Mouse (Mus musculus) midbrain, embryonic 11.5 days (tissue): ENCODE measurements around the gene Ankrd36. TPM values are rescaled to one million over a fixed set of nuclear protein-coding genes. Genes with fewer than 3 reads are reported as not detected.
A peak's percentile ranks its signal among the peaks of the same experiment; 100 is the strongest.

ENCODE experiments used
- ATAC-seq: fragments of 200-750 bp; cut with Nextera tagmentation; 2 replicates; pipeline ENCODE4 v1.8.0; 2017; ENCODE audit warnings: moderate TSS enrichment, moderate library complexity; ENCODE audit not compliant: low FRiP score
- DNase-seq: peaks from one replicate; pipeline ENCODE4 v3.0.0; 2015; ENCODE audit warnings: low spot score; ENCODE audit errors: missing footprints
- H3K27ac ChIP-seq: fragments of 300-500 bp; sonication (generic); 2 replicates; pipeline ENCODE4 v1.5.1; 2014; ENCODE audit warnings: low read depth, low read length
- H3K27me3 ChIP-seq: fragments of 300-500 bp; sonication (generic); 2 replicates; pipeline ENCODE4 v1.6.1; 2014; ENCODE audit warnings: mild to moderate bottlenecking, low read length, moderate library complexity, mixed read lengths; ENCODE audit not compliant: control insufficient read depth, insufficient read depth
- H3K36me3 ChIP-seq: fragments of 300-500 bp; sonication (generic); 2 replicates; pipeline ENCODE4 v1.6.1; 2014; ENCODE audit warnings: mild to moderate bottlenecking, low read length, moderate library complexity, mixed read lengths; ENCODE audit not compliant: control insufficient read depth, insufficient read depth
- H3K4me1 ChIP-seq: fragments of 300-500 bp; sonication (generic); 2 replicates; pipeline ENCODE4 v1.6.1; 2014; ENCODE audit warnings: low read length; ENCODE audit not compliant: control insufficient read depth, insufficient read depth
- H3K4me2 ChIP-seq: fragments of 300-500 bp; sonication (generic); 2 replicates; pipeline ENCODE4 v1.6.1; 2014; ENCODE audit warnings: mild to moderate bottlenecking, moderate library complexity
- H3K4me3 ChIP-seq: fragments of 300-500 bp; sonication (generic); 2 replicates; pipeline ENCODE4 v1.5.1; 2014; ENCODE audit warnings: low read depth, low read length
- H3K9ac ChIP-seq: fragments of 300-500 bp; sonication (generic); 2 replicates; pipeline ENCODE4 v1.6.1; 2014; ENCODE audit warnings: low read length
- H3K9me3 ChIP-seq: fragments of 300-500 bp; sonication (generic); 2 replicates; pipeline ENCODE4 v1.6.1; 2016; ENCODE audit warnings: low read length; ENCODE audit not compliant: control insufficient read depth
- WGBS: fragments of 180-500 bp; shearing (Covaris S2); extraction: QIAGEN DNeasy Blood & Tissue Kit; methylation state at CpG from one replicate; pipeline ENCODE4 v1.1.7; 2014; 5-methylcytosine and 5-hydroxymethylcytosine counted together
- polyA plus RNA-seq: library from polyadenylated mRNA; unstranded; fragments of >200 nt; fragmentation: Nextera tagmentation; extraction: Ambion mirVana; gene quantifications from 2 replicates; pipeline ENCODE4 v1.2.1, GENCODE M21; 2014

Ankrd36 gene
- polyA plus RNA-seq: not detected in 2 replicates

DNA sequence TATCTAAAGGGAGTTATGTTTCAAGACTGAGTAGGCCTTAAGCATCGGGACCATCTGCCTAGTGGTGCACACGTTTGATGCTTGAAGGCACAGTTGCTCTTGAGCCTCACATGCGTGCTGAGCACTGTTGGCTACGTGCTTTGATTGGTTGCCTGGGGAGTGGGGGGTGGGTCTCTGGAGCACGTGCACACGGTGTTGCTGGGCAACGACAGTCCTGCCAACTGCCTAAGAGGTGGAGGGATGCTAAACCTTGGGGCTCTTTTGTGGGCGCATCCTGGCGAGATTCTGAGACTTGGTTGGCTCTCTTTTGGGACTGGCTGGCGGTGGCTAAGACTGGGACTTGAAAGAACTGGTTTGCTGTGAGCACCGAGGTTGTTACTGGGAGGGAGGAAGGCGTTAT lies at the start of gene Ankrd36:
Gene Ankrd36 (plus strand): TSS at position 211 of the 400 bp plus-strand sequence.
- Histone ChIP-seq H3K27me3 (no peaks in the 10 kb centered on the region), H3K9ac (no peak within 1 kb of the TSS), H3K36me3 (no peaks in the 10 kb centered on the region), H3K27ac (no peak within 1 kb of the TSS), H3K4me3 (no peak within 1 kb of the TSS), H3K4me1 (no peaks in the 10 kb centered on the region), H3K4me2 (no peak within 1 kb of the TSS), H3K9me3 (no peaks in the 10 kb centered on the region)
- DNase-seq (no peak), ATAC-seq (no peak)
- WGBS: 82% methylated on average over 12 of the region's 12 CpGs

DNA sequence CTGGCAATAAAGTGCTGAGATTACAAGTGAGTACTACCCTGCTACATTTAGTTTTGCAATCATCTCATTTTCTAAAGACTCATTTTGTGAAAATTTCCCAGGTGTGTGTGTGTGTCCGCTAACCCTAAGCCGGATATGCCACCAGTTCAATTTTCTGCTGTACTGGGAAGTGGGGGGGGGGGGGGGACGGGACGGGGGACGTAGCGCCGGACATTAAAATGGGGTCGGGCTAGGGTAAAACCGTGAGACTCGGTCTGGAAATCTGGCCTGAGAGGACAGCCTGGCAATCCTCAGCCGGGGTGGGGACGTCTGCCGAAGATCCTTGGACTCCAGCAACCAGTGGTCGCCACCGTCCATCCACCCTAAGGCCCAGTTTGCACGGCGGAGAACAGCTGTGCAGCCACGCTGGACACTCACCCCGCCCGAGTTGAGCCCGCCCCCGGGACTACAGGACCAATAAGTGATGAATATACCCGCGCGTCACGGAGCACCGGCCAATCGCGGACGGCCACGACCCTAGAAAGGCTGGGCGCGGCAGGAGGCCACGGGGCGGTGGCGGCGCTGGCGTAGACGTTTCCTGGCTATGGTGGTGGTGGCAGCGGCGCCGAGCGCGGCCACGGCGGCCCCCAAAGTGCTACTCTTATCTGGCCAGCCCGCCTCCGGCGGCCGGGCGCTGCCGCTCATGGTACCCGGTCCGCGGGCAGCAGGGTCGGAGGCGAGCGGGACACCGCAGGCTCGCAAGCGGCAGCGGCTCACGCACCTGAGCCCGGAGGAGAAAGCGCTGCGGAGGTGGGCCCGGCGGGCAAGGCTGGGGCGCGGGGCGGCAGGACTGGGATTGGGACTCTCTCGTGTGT lies 48.8 kb upstream of the Ankrd36 start, which contains the start of gene Xbp1:
Gene Xbp1 (plus strand): TSS at position 248 of the 854 bp plus-strand sequence.
- Histone ChIP-seq H3K27ac (peak within 1 kb of the TSS; percentile 65), H3K9ac (peak within 1 kb of the TSS; percentile 94), H3K4me1 (peaks cover 7% of the 10 kb centered on the region; the same call in 1 of the 2 replicates), H3K27me3 (no peaks in the 10 kb centered on the region), H3K4me3 (peak within 1 kb of the TSS; percentile 86), H3K4me2 (peak within 1 kb of the TSS; percentile 75), H3K36me3 (peaks cover 10% of the 10 kb centered on the region; the same call in 1 of the 2 replicates), H3K9me3 (no peaks in the 10 kb centered on the region)
- peak; percentile 99 for DNase-seq
- WGBS: under 1% methylated on average over 72 of the region's 72 CpGs
- ATAC-seq: peak; percentile 98

DNA sequence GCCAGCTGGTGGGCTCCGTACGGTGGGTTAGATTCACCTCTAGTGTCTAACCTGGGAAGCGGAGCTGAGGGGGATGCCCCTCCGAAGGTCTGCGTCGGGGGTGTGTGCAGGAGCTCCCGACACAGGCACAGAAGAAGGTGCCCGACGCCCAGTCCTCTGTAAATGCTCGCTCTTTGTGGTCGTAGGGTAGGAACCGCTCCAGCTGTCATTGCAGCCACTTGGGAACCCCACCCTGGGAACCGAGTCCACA lies 48.3 kb upstream of the Ankrd36 start:
- Histone ChIP-seq H3K9me3 (no peaks in the 10 kb centered on the region), H3K4me2 (peak overlapping the region; percentile 75), H3K27ac (peak overlapping the region; percentile 65), H3K36me3 (peaks cover 10% of the 10 kb centered on the region; the same call in 1 of the 2 replicates), H3K9ac (peak overlapping the region; percentile 94), H3K4me1 (peaks cover 7% of the 10 kb centered on the region; the same call in 1 of the 2 replicates), H3K4me3 (peak overlapping the region; percentile 86), H3K27me3 (no peaks in the 10 kb centered on the region)
- 0% methylated on average over 13 of the region's 13 CpGs for WGBS
- no peak for ATAC-seq
- no peak for DNase-seq

DNA sequence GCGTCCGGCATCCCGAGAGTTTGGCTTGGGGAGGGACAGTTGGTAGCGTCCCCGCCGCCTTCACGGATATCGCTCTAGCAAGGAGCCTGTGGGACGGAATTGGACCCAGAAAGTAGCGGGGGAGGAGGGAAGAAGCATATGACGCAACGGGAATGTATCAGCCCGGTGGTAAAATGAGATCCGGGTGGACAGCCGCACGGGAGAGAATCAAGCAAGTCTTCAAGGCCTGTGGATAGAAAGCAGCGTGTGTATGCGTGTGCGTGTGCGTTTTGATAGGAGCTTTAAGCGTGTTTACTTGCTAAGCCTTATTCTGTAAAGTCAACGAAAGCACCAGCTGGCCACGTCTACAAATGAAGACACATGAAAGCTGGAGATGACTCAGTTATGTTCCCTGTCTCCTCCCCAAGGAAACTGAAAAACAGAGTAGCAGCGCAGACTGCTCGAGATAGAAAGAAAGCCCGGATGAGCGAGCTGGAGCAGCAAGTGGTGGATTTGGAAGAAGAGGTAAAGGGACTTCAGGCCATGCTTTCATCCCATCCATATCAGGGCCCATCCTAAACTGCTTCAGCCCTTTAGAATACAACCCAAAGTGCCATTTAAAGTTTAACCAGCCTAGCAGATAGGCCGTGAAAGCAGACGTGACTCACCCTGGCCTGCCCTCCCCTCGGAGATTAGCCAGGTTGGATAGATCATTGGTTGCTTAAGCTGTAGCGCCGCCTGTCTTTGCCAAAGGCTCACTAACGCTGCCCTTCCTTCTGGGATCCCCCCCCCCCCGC lies 47.8 kb upstream of the Ankrd36 start:
- H3K27ac ChIP-seq: peak overlapping the region; percentile 65; the same call in 1 of the 2 replicates
- no peaks in the 10 kb centered on the region for H3K9me3 ChIP-seq
- WGBS: under 1% methylated on average over 32 of the region's 34 CpGs
- H3K4me1 ChIP-seq: peaks cover 7% of the 10 kb centered on the region; the same call in 1 of the 2 replicates
- H3K36me3 ChIP-seq: peaks cover 10% of the 10 kb centered on the region; the same call in 1 of the 2 replicates
- DNase-seq (peak; percentile 97), ATAC-seq (0 out of 2 replicates have a peak, but pooled peaks have one; percentile 0)
- no peaks in the 10 kb centered on the region for H3K27me3 ChIP-seq
- peak overlapping the region; percentile 86 for H3K4me3 ChIP-seq
- H3K9ac ChIP-seq: peak overlapping the region; percentile 94
- H3K4me2 ChIP-seq: peak overlapping the region; percentile 75

DNA sequence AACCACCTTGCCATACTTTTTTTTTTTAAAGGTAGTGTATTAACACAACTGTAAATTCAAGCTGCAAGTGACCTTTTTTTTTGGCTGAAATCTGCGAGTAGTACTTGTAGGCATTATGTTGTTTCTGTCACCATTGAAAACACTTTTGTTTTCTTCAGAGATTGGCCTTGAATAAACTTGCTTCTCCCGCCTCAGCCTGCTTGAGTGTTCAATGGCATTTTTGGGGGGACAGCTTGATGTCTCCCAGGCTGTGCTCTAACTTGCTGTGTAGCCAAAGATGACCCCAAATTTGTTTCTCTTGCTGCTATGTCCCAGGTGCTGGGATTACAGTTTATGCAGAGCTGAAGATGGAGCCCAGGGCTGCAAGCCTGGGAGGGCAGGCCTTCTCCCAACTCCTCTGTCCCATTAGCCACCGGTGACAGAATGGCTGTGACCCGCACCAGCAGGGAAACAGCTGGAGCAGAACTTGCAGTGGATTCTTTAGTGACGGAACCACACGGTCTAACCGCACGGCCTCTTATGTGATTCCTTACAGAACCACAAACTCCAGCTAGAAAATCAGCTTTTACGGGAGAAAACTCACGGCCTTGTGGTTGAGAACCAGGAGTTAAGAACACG lies 46.6 kb upstream of the Ankrd36 start:
- Histone ChIP-seq H3K4me3 (no peak overlapping the region), H3K9ac (0 out of 2 replicates have a peak overlapping the region, but pooled peaks have one; percentile 13)
- 94% methylated on average over 11 of the region's 11 CpGs for WGBS

DNA sequence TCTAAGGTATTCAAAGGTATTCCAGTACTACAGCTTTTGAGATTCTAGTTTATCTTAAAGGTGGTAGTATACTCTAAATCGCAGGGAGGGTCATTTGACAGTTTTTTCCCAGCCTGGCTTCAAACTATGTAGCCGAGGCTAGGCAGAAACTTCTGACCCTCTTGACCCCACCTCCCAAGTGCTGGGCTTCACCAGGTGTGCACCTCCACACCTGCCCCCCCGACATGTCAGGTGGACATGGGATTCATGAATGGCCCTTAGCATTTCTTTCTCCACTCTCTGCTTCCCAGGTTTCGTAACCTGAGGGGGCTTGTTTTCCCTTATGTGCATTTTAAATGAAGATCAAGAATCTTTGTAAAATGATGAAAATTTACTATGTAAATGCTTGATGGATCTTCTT lies 44.1 kb upstream of the Ankrd36 start:
- Histone ChIP-seq H3K27ac (no peak overlapping the region), H3K27me3 (no peaks in the 10 kb centered on the region), H3K4me3 (no peak overlapping the region), H3K36me3 (peaks cover 13% of the 10 kb centered on the region; the same call in 1 of the 2 replicates), H3K4me2 (no peak overlapping the region), H3K4me1 (peaks cover 7% of the 10 kb centered on the region; the same call in 1 of the 2 replicates), H3K9me3 (no peaks in the 10 kb centered on the region), H3K9ac (no peak overlapping the region)
- 93% methylated on average over 4 of the region's 4 CpGs for WGBS
- no peak for DNase-seq
- no peak for ATAC-seq

More for the DNA sequence above, 46.6 kb upstream of the Ankrd36 start:
- Histone ChIP-seq H3K4me2 (peak overlapping the region; percentile 75), H3K36me3 (peaks cover 10% of the 10 kb centered on the region; the same call in 1 of the 2 replicates), H3K27ac (no peak overlapping the region), H3K9me3 (no peaks in the 10 kb centered on the region), H3K27me3 (no peaks in the 10 kb centered on the region), H3K4me1 (peaks cover 7% of the 10 kb centered on the region; the same call in 1 of the 2 replicates)
- DNase-seq: peak; percentile 57
- no peak for ATAC-seq

DNA sequence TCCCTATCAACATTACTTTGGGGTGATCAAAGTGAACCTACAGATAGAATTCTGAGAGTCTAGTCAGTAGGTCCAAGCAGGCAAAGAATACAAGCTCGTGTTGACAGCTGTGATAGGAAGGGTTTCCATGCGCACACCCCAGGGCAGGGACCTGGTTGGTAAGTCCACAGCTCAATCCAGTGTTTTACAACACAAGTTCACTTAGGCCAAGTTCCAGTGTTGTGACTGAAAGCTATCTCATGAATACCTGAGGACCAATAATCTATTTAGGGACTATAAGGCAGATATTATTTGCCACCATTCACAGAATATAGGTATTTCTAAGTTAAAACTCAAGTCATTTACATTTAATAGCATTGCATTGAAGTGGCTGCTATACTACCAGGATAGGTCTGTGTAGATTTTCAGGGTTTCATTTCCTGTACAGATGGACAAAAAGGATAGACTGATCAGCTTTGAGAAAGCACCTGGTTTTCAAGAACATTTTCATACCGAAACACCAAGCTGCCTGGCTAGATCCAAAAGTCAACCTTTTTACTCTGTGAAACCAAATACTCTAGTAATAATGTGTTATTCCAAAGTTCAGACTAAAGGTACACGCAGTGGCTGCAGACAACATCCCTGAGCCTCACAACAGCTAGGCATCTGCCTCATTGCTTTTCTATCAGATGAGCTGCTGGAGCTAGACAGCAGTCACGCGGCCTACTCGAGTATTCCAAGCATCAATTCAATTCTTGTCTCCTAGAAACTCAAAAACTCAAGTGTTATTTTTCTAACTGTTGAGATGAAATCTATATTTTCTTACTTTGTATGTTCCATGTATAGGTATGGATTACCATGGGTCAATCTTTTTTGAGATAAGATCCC lies 42.7 kb upstream of the Ankrd36 start:
- 95% methylated on average over 7 of the region's 7 CpGs for WGBS
- no peak for ATAC-seq

More for the DNA sequence above, 42.7 kb upstream of the Ankrd36 start:
- no peaks in the 10 kb centered on the region for H3K9me3 ChIP-seq
- no peak overlapping the region for H3K4me2 ChIP-seq
- H3K36me3 ChIP-seq: peaks cover 20% of the 10 kb centered on the region
- DNase-seq: no peak
- no peak overlapping the region for H3K27ac ChIP-seq
- peaks cover 7% of the 10 kb centered on the region; the same call in 1 of the 2 replicates for H3K4me1 ChIP-seq
- H3K4me3 ChIP-seq: no peak overlapping the region
- H3K27me3 ChIP-seq: no peaks in the 10 kb centered on the region
- no peak overlapping the region for H3K9ac ChIP-seq
